Mouse (Mus musculus) small intestine, adult 2 months (tissue): ENCODE measurements around the gene Traf3.

Experiments used
- CTCF ChIP-seq: fragments of 200-500 bp; IDR thresholded peaks from 2 replicates; pipeline ENCODE4 v1.5.1; 2012; ENCODE audit warnings: low read depth, mild to moderate bottlenecking, control low read depth, inconsistent platforms, low read length, moderate library complexity, mixed read lengths; ENCODE audit not compliant: insufficient replicate concordance, insufficient read length; ENCODE audit errors: extremely low read depth
- POLR2A ChIP-seq: fragments of 200-500 bp; IDR thresholded peaks from 2 replicates; pipeline ENCODE4 v1.6.1; 2012; ENCODE audit warnings: low read depth, mild to moderate bottlenecking, control low read depth, inconsistent platforms, low read length, moderate library complexity

DNA sequence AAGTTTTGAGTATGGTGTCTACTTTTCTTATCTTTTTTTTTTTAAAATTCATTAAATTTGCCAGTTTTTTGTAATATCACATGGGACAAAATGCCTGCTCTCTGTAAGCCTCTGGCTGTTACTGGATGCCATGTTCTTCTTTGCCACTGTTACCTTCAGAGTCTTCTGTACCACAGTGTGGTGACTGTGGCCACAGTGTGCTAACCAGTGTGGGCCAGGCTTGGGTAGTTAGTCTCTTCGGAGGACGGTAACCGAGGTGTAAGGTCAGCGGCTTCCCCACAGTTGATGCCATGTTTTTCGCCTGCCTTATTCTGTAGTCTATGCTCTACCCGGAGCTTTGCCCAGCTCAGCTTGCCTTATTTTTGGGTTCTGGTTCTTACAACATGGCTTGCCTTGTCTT lies 16.2 kb downstream of the Traf3 start:
- TF ChIP-seq POLR2A (no peak), CTCF (no peak)
